Mouse (Mus musculus) testis, adult 2 months (tissue): ENCODE results near the gene Ctc1. TPM values are rescaled to one million over a fixed set of nuclear protein-coding genes. Genes with fewer than 3 reads are reported as not detected.

Experiments used
- H3K27ac ChIP-seq: fragments of 200-500 bp; 2 replicates; pipeline ENCODE4 v1.5.1; 2012; ENCODE audit warnings: low read depth, low read length; ENCODE audit not compliant: control insufficient read depth, insufficient read depth
- H3K27me3 ChIP-seq: fragments of 200-500 bp; 2 replicates; pipeline ENCODE4 v1.6.1; 2012; ENCODE audit warnings: mild to moderate bottlenecking, low read length, moderate library complexity; ENCODE audit not compliant: control insufficient read depth, insufficient read depth
- H3K36me3 ChIP-seq: fragments of 200-500 bp; 2 replicates; pipeline ENCODE4 v1.6.1; 2012; ENCODE audit warnings: mild to moderate bottlenecking, low read length; ENCODE audit not compliant: control insufficient read depth, insufficient read depth
- H3K4me1 ChIP-seq: fragments of 200-500 bp; 2 replicates; pipeline ENCODE4 v1.6.1; 2012; ENCODE audit warnings: low read length; ENCODE audit not compliant: control insufficient read depth, insufficient read depth
- H3K4me3 ChIP-seq: fragments of 200-500 bp; 2 replicates; pipeline ENCODE4 v1.5.1; 2012; ENCODE audit warnings: low read depth, mild to moderate bottlenecking, low read length, moderate library complexity, mixed read lengths; ENCODE audit not compliant: control insufficient read depth
- CTCF ChIP-seq: fragments of 200-500 bp; IDR thresholded peaks from 2 replicates; pipeline ENCODE4 v1.5.1; 2012; ENCODE audit warnings: low read depth, mild to moderate bottlenecking, inconsistent platforms, low read length, moderate library complexity; ENCODE audit not compliant: control insufficient read depth, insufficient read depth, insufficient replicate concordance
- POLR2A ChIP-seq: fragments of 200-500 bp; IDR thresholded peaks from 2 replicates; pipeline ENCODE4 v1.6.1; 2012; ENCODE audit warnings: low read depth, mild to moderate bottlenecking, inconsistent platforms, low read length, moderate library complexity; ENCODE audit not compliant: control insufficient read depth
- polyA plus RNA-seq: library from polyadenylated mRNA; depleted of rRNA; stranded (reverse); fragments of >200 nt; gene quantifications from 2 replicates; pipeline ENCODE4 v1.2.3, GENCODE M21; 2012

Ctc1 gene
- polyA plus RNA-seq, 1 experiment = 44.5 TPM

DNA sequence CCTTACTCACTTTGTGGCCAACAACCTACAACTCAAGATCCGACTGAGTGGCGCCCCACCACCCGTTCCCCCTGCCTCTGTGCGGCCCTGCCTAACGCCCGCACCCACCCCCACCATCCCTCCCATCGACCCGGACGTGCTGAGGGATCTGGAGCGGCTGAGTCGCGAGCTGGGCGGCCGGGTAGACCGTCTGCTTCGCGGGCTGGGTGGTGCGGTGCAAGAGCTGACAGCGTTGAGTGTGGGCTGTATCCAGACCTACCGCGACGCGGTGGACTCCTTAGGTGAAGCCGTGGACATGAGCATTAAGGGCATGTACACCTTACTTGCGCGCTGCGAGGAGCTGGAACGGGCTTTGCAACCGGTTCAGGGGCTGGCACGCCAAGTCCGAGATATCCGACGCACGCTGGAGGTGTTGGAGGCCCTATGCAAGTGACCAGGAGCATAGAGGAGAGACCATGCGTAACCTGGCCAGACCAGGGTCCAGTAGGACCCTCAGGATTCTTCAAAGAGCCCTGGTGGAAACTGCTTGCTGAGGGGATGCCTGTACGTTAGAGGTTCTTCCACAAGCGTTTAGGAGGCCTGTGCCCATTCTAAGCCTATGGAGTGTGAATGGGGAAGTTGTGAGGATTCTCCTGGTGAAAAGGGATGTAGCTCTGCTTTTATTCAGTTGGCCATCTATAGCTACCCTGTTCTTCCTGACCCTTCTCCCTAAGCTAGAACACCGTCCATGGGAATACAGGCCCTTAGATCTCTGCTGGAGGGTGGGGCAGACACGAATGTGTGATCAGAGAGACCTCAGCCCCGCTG lies 44.9 kb downstream of the Ctc1 start:
- H3K4me3 ChIP-seq = peak overlapping the region; percentile 99
- H3K27ac ChIP-seq = peak overlapping the region; percentile 96
- TF ChIP-seq CTCF (no peak), POLR2A (0 out of 2 replicates have a peak, but pooled peaks have one; percentile 7)
- H3K4me1 ChIP-seq = peaks cover 24% of the 10 kb centered on the region
- H3K36me3 ChIP-seq = no peaks in the 10 kb centered on the region
- no peaks in the 10 kb centered on the region for H3K27me3 ChIP-seq

DNA sequence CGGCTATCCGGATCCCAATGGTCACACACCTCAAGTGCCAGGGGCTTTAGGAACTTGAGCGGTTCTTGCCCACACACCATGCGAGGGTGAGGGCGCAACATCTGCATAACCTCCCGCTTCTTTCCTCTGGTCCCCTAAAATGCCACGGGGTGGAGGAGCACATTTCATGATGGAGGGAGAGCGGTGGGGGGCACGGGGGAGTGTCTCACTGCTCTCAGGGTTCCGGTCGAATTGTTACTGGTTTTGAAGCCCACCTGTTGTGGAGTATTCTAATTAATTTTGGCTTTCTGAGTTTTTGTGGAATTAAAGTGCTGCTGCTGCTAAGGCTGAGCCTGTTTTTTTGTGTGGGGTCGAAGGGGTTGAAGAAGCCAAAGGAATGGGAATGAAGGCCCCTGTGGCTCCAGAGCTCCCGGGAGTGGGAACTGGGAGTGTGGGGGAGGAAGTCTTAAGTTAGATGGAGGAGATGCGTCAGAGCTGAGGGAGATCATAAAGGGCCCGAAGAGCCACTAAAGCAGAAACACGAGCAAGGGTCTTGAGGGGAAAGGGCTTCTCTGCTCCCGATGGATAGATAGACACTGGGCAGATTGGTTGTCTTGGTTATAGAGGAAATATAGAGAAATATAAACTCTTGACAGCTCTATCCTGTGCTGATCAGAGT lies 45.7 kb downstream of the Ctc1 start:
- no peaks in the 10 kb centered on the region for H3K36me3 ChIP-seq
- no peaks in the 10 kb centered on the region for H3K27me3 ChIP-seq
- peak overlapping the region; percentile 18; the same call in 1 of the 2 replicates for H3K27ac ChIP-seq
- TF ChIP-seq POLR2A = no peak
- TF ChIP-seq CTCF = no peak
- H3K4me1 ChIP-seq = peaks cover 30% of the 10 kb centered on the region
- H3K4me3 ChIP-seq = peak overlapping the region; percentile 99

DNA sequence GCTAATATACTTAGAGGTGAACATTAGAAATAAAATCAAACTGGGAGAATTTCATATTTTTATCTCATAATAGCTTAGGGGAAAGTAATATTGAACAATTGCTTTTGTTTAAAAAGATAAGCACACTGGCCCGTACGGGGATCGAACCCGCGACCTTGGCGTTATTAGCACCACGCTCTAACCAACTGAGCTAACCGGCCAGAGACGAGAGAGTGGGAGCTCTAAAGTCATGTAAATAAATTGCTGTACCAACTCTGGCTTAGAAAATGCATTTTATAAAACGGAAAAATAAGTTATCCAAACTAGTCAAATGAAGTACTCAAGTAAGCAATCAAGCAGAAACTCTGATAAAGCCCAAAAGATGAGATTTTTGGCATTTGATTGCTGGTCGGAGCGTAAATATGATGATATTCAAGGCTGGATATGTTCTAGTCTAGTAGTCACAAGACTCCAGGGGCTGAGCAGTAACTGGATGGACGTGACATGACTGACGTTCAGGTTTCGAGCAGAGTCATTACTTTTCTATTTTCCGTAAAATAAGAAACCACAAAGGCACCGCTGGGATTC lies 46.6 kb downstream of the Ctc1 start:
- Histone ChIP-seq H3K27ac (no peak overlapping the region; the same call in 1 of the 2 replicates), H3K27me3 (no peaks in the 10 kb centered on the region), H3K36me3 (no peaks in the 10 kb centered on the region), H3K4me1 (peaks cover 33% of the 10 kb centered on the region), H3K4me3 (no peak overlapping the region; the same call in 1 of the 2 replicates)
- TF ChIP-seq POLR2A (no peak), CTCF (no peak)

DNA sequence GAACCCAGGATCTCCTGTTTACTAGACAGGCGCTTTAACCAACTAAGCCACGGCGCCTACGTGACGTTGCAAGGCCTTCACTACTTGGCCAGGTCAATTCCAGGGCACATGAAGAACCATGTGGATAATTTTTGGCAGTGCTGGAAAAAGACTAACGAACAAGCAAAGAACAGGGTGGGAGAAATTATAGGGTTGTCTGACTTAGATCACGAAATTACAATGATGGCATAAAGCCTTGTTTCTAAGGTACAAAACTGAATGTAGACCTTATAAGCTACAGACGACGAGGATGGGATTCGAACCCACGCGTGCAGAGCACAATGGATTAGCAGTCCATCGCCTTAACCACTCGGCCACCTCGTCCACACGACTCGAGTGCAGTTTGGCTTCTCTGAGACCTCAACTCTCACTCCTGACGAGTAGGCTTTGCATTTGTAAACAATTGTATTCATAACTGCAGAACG lies 47.1 kb downstream of the Ctc1 start:
- H3K36me3 ChIP-seq = no peaks in the 10 kb centered on the region
- peak overlapping the region; percentile 70 for H3K27ac ChIP-seq
- peaks cover 33% of the 10 kb centered on the region for H3K4me1 ChIP-seq
- H3K4me3 ChIP-seq = peak overlapping the region; percentile 82
- no peaks in the 10 kb centered on the region for H3K27me3 ChIP-seq
- TF ChIP-seq POLR2A (no peak; the same call in 1 of the 2 replicates), CTCF (no peak)

DNA sequence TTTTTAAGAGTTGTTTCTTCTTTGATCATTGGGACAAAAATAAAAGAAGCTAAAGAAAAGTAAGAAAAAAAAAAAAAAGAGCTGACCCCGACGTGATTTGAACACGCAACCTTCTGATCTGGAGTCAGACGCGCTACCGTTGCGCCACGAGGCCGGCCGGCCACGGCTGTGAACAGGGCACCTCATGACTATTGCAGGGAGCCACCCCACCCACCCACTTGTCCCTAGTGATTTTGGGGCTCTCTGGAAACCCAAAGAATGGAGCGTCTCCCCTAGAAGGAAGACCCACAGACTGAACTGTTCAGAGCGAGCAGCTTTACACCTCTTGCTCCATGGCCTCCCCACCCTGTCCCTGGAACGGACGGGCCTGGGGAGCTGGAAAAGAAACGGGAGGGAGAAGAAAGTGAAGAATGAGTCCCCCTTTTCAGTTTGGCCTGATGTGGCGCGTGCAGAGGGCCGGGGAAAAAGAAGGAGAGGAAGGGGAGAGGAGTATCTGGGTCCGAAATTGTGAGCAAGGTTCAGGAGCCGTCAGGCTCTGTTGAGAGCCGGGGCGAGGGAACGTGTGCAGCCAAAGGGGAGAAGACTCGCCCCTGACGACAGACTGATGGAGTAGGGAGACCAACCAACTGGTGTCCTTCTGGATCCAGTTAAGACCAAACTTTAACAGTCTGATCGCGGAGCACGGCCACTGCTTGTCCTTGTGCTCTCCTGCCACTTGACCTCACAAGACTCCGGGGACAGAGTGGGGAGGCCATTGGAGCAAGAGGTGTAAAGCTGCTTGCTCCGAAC lies 47.9 kb downstream of the Ctc1 start:
- Histone ChIP-seq H3K4me3 (peak overlapping the region; percentile 84), H3K27ac (peak overlapping the region; percentile 74), H3K27me3 (no peaks in the 10 kb centered on the region), H3K36me3 (no peaks in the 10 kb centered on the region), H3K4me1 (peaks cover 29% of the 10 kb centered on the region)
- no peak for TF ChIP-seq CTCF
- TF ChIP-seq POLR2A = peak; percentile 50

DNA sequence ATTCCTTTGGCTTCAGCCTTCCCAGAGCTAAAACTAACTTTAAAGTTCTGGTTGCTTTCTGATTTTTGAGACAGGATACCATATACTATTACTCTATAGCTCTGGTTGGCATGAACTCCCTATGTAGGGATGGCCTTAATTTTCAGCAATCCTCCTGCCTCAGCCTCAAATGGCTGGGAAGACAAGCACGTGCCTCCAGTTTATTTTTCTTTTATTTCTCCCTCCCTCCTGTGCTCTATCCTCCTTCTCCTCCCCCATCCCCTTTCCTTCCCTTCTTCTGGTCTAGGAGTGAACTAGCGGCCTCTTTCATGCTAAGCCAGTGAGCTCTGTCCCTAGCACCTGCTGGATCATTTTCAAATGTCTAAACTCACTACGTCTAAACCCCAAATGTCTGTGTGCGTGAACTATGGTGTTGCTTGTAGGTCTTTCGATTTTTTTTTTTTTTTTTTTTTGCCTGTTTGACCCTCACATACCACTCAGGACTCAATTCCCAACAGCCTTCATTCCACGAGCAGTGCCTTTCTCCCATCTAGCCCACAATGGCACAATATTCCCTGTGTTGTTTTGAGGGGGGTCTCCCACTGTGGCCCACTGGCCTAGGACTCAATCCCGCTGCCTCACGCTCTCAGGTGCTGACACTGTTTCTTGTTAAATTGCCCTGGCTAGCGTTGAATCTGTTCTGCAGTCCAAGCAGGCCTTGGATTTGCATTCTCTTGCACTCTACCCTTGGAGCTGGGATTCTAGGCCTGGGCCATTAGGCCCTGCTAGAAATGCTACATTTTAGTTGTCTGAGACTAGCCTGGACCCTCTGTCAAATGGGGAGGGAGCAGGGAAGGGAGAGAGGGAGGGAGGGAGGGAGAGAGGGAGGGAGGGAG lies 48.8 kb downstream of the Ctc1 start:
- peaks cover 27% of the 10 kb centered on the region for H3K4me1 ChIP-seq
- H3K27me3 ChIP-seq = no peaks in the 10 kb centered on the region
- no peaks in the 10 kb centered on the region for H3K36me3 ChIP-seq
- no peak overlapping the region; the same call in 1 of the 2 replicates for H3K4me3 ChIP-seq
- peak; percentile 53; the same call in 1 of the 2 replicates for TF ChIP-seq POLR2A
- no peak for TF ChIP-seq CTCF
- H3K27ac ChIP-seq = peak overlapping the region; percentile 74
